Mouse (Mus musculus) ES-Bruce4 (cell line): ENCODE results near the gene Fam81a.

Experiments
- CTCF ChIP-seq: IDR thresholded peaks from one replicate; pipeline ENCODE4 v1.8.1; 2011; ENCODE audit warnings: low read depth, low read length
- EP300 ChIP-seq: IDR thresholded peaks from 2 replicates; pipeline ENCODE4 v1.6.1; 2011; ENCODE audit warnings: low read depth, low read length; ENCODE audit not compliant: insufficient read depth
- POLR2A ChIP-seq: IDR thresholded peaks from one replicate; pipeline ENCODE4 v1.8.1; 2011; ENCODE audit warnings: low read length; ENCODE audit not compliant: insufficient read depth

GRCm38 (mm10) chr9:70139331-70139885 is 3.0 kb downstream of the Fam81a start:
- TF ChIP-seq CTCF (no peak), POLR2A (no peak), EP300 (no peak)
